Mouse (Mus musculus) small intestine, adult 2 months (tissue): Measurements from ENCODE around the gene Gatad2a. TPM values are rescaled to one million over a fixed set of nuclear protein-coding genes. Genes with fewer than 3 reads are reported as not detected.
A peak's percentile ranks its signal among the peaks of the same experiment; 100 is the strongest.

Experiments
- H3K27ac ChIP-seq: fragments of 200-500 bp; 2 replicates; pipeline ENCODE4 v1.5.1; 2012; ENCODE audit warnings: low read depth, low read length, control low read depth, inconsistent platforms; ENCODE audit not compliant: insufficient read depth
- H3K27me3 ChIP-seq: fragments of 200-500 bp; 2 replicates; pipeline ENCODE4 v1.6.1; 2012; ENCODE audit warnings: mild to moderate bottlenecking, moderate library complexity, low read length, inconsistent platforms; ENCODE audit not compliant: control insufficient read depth, insufficient read depth
- H3K36me3 ChIP-seq: fragments of 200-500 bp; 2 replicates; pipeline ENCODE4 v1.6.1; 2012; ENCODE audit warnings: mild to moderate bottlenecking, low read length, control low read depth, inconsistent platforms; ENCODE audit not compliant: control insufficient read depth, insufficient read depth
- H3K4me1 ChIP-seq: fragments of 200-500 bp; 2 replicates; pipeline ENCODE4 v1.6.1; 2012; ENCODE audit warnings: low read length, inconsistent platforms, mixed read lengths; ENCODE audit not compliant: control insufficient read depth, insufficient read depth, insufficient read length
- H3K4me3 ChIP-seq: fragments of 200-500 bp; 2 replicates; pipeline ENCODE4 v1.5.1; 2012; ENCODE audit warnings: low read depth, mild to moderate bottlenecking, control low read depth, inconsistent platforms, low read length, moderate library complexity
- CTCF ChIP-seq: fragments of 200-500 bp; IDR thresholded peaks from 2 replicates; pipeline ENCODE4 v1.5.1; 2012; ENCODE audit warnings: low read depth, mild to moderate bottlenecking, control low read depth, inconsistent platforms, low read length, moderate library complexity, mixed read lengths; ENCODE audit not compliant: insufficient replicate concordance, insufficient read length; ENCODE audit errors: extremely low read depth
- POLR2A ChIP-seq: fragments of 200-500 bp; IDR thresholded peaks from 2 replicates; pipeline ENCODE4 v1.6.1; 2012; ENCODE audit warnings: low read depth, mild to moderate bottlenecking, control low read depth, inconsistent platforms, low read length, moderate library complexity
- WGBS: fragments of 180-500 bp; shearing (Covaris S2); methylation state at CpG from one replicate; pipeline ENCODE4 v1.1.7; 2018; 5-methylcytosine and 5-hydroxymethylcytosine counted together
- polyA plus RNA-seq: library from polyadenylated mRNA; depleted of rRNA; stranded (reverse); fragments of >200 nt; gene quantifications from 2 replicates; pipeline ENCODE4 v1.2.3, GENCODE M21; 2012

Gene Gatad2a
- polyA plus RNA-seq, 1 experiment = 101 TPM

GRCm38 (mm10) chr8:69907106-69907505 is 89.1 kb downstream of the Gatad2a start:
- no peak for TF ChIP-seq CTCF
- no peak for TF ChIP-seq POLR2A
- WGBS = 96% methylated on average over 2 of the region's 2 CpGs
- Histone ChIP-seq H3K27ac (no peak overlapping the region), H3K4me1 (peaks cover 8% of the 10 kb centered on the region), H3K27me3 (no peaks in the 10 kb centered on the region), H3K4me3 (no peak overlapping the region), H3K36me3 (peaks cover 38% of the 10 kb centered on the region)

- Histone ChIP-seq H3K36me3 (peaks cover 30% of the 10 kb centered on the region), H3K4me3 (no peak overlapping the region), H3K27me3 (no peaks in the 10 kb centered on the region), H3K27ac (no peak overlapping the region), H3K4me1 (peaks cover 10% of the 10 kb centered on the region)
- WGBS = 91% methylated on average over 2 of the region's 2 CpGs
- no peak for TF ChIP-seq CTCF
- no peak for TF ChIP-seq POLR2A
These were observed 89.9 kb downstream of the Gatad2a start for GRCm38 (mm10) chr8:69906260-69906659.

GRCm38 (mm10) chr8:69904096-69904495 is 92.1 kb downstream of the Gatad2a start:
- peaks cover 11% of the 10 kb centered on the region for H3K36me3 ChIP-seq
- no peak overlapping the region for H3K27ac ChIP-seq
- peaks cover 15% of the 10 kb centered on the region for H3K4me1 ChIP-seq
- H3K4me3 ChIP-seq = no peak overlapping the region
- TF ChIP-seq CTCF = no peak
- TF ChIP-seq POLR2A = no peak
- 87% methylated on average over 8 of the region's 8 CpGs for WGBS
- H3K27me3 ChIP-seq = no peaks in the 10 kb centered on the region

GRCm38 (mm10) chr8:69903063-69903542 is 93.1 kb downstream of the Gatad2a start:
- TF ChIP-seq CTCF (0 out of 2 replicates have a peak, but pooled peaks have one; percentile 5), POLR2A (peak; percentile 59)
- H3K4me1 ChIP-seq = peaks cover 15% of the 10 kb centered on the region
- WGBS = under 1% methylated on average over 45 of the region's 45 CpGs

GRCm38 (mm10) chr8:69902163-69903062 is 93.8 kb downstream of the Gatad2a start, which contains the start of the genes Tssk6, Ndufa13 and Yjefn3:
Tssk6 (plus strand) TSS chr8:69902184.
Ndufa13 (minus strand) TSS chr8:69902558.
Yjefn3 (minus strand) TSS chr8:69902712.
- TF ChIP-seq POLR2A (no peak), CTCF (no peak)
- H3K4me1 ChIP-seq = peaks cover 18% of the 10 kb centered on the region

More at GRCm38 (mm10) chr8:69903063-69903542, 93.1 kb downstream of the Gatad2a start:
- Histone ChIP-seq H3K27ac (peak overlapping the region; percentile 86), H3K27me3 (no peaks in the 10 kb centered on the region), H3K36me3 (peaks cover 2% of the 10 kb centered on the region; the same call in 1 of the 2 replicates), H3K4me3 (peak overlapping the region; percentile 90)

GRCm38 (mm10) chr8:69901484-69902162 is 94.6 kb downstream of the Gatad2a start:
- TF ChIP-seq POLR2A (peak; percentile 83; the same call in 1 of the 2 replicates), CTCF (peak; percentile 83)
- H3K27ac ChIP-seq = peak overlapping the region; percentile 86
- peaks cover 18% of the 10 kb centered on the region for H3K4me1 ChIP-seq
- peaks cover 3% of the 10 kb centered on the region; the same call in 1 of the 2 replicates for H3K36me3 ChIP-seq
- H3K27me3 ChIP-seq = no peaks in the 10 kb centered on the region
- under 1% methylated on average over 41 of the region's 41 CpGs for WGBS
- peak overlapping the region; percentile 90 for H3K4me3 ChIP-seq

More at GRCm38 (mm10) chr8:69902163-69903062, 93.8 kb downstream of the Gatad2a start, which contains the start of the genes Tssk6, Ndufa13 and Yjefn3:
- Histone ChIP-seq H3K36me3 (peaks cover 3% of the 10 kb centered on the region; the same call in 1 of the 2 replicates), H3K27ac (peak within 1 kb of the TSS; percentile 86), H3K4me3 (peak within 1 kb of the TSS; percentile 90), H3K27me3 (no peaks in the 10 kb centered on the region)
- 2% methylated on average over 89 of the region's 89 CpGs for WGBS

GRCm38 (mm10) chr8:69900895-69901451 is 95.2 kb downstream of the Gatad2a start:
- Histone ChIP-seq H3K4me3 (peak overlapping the region; percentile 90), H3K36me3 (peaks cover 4% of the 10 kb centered on the region; the same call in 1 of the 2 replicates), H3K4me1 (peaks cover 18% of the 10 kb centered on the region), H3K27me3 (no peaks in the 10 kb centered on the region), H3K27ac (peak overlapping the region; percentile 86)
- TF ChIP-seq POLR2A (no peak), CTCF (no peak)
- 9% methylated on average over 12 of the region's 12 CpGs for WGBS
